Mouse (Mus musculus): ENCODE measurements at regions not wholly inside any gene's neighbourhood (a gene's known extent, or its start where the extent isn't known, plus 50 kb on each side); places are given as distances from the start of the nearest gene placed in this dataset.

GRCm38 (mm10) chr13:37240048-37240447 is 105.0 kb upstream of the Ly86 start:
- H3K27me3 ChIP-seq (ENCODE audit: insufficient read depth, low read length), result no peaks in the 10 kb centered on the region
- no peak for DNase-seq (ENCODE audit: low spot score)
- no peak overlapping the region for H3K27ac ChIP-seq (ENCODE audit: low read depth, low read length)
- no peaks in the 10 kb centered on the region for H3K36me3 ChIP-seq (ENCODE audit: insufficient read depth, low read length)
- H3K4me2 ChIP-seq (ENCODE audit: low read depth, low read length, poor library complexity, severe bottlenecking), result no peak overlapping the region
- H3K9me3 ChIP-seq (ENCODE audit: low read length), result no peaks in the 10 kb centered on the region
- no peaks in the 10 kb centered on the region for H3K4me1 ChIP-seq (ENCODE audit: insufficient read depth, low read length)
- H3K4me3 ChIP-seq (ENCODE audit: low read depth, low read length), result no peak overlapping the region
- WGBS, result 93% methylated on average over 5 of the region's 5 CpGs
- no peak overlapping the region for H3K9ac ChIP-seq (replicated peaks; ENCODE audit: low read length, poor library complexity, severe bottlenecking)
- no peak for ATAC-seq (ENCODE audit: low FRiP score)
- no peak for TF ChIP-seq CTCF (IDR thresholded peaks at IDR 0.05)

DNA sequence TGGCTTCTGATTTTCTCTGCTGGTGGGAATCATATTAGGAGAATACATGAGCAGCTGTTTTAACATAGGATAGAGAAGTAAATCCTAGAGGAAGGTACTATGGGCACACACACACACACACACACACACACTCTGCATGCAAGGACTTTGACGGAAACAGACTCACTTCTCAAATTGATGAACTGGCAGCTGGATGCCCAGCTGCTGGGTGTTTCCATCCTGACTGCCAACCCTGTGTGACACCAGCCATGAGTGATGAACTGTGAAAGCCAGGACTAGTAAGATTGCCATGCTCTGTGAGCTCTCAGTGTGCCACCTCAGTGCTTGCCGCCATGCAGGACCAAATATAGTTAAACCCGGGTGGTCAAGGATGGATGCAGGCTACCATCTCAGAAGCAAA is 107.7 kb upstream of the Ly86 start:
- Histone ChIP-seq H3K36me3 (ENCODE audit: insufficient read depth, low read length) (no peaks in the 10 kb centered on the region), H3K9ac (replicated peaks; ENCODE audit: low read length, poor library complexity, severe bottlenecking) (no peak overlapping the region), H3K9me3 (ENCODE audit: low read length) (no peaks in the 10 kb centered on the region), H3K27ac (ENCODE audit: low read depth, low read length) (no peak overlapping the region), H3K4me3 (ENCODE audit: low read depth, low read length) (no peak overlapping the region), H3K4me2 (ENCODE audit: low read depth, low read length, poor library complexity, severe bottlenecking) (no peak overlapping the region), H3K27me3 (ENCODE audit: insufficient read depth, low read length) (no peaks in the 10 kb centered on the region), H3K4me1 (ENCODE audit: insufficient read depth, low read length) (no peaks in the 10 kb centered on the region)
- no peak for TF ChIP-seq CTCF (IDR thresholded peaks at IDR 0.05)
- ATAC-seq (ENCODE audit: low FRiP score) (no peak), DNase-seq (ENCODE audit: low spot score) (peak; percentile 2)
- 99% methylated on average over 3 of the region's 3 CpGs for WGBS

DNA sequence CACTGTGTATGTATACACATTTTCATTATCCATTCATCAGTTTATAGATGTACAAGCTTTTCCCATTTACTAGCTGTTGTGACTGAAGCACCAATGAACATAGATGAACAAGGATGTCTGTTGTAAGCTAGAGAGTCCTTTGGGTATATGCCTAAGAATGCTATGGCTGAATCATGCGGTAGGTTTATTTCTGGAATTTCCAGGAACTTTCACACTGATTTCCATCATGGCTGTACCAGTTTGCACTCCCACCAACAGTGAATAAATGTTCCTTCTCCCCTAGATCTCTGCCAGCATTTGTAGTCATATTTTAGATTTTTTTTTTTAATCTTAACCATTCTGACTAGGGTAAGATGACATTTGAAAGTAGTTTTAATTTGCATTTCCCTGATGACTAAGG is 119.2 kb upstream of the Ly86 start:
- no peaks in the 10 kb centered on the region for H3K9me3 ChIP-seq (ENCODE audit: low read length)
- no peak overlapping the region for H3K4me3 ChIP-seq (ENCODE audit: low read depth, low read length)
- no peak for TF ChIP-seq CTCF (IDR thresholded peaks at IDR 0.05)
- H3K36me3 ChIP-seq (ENCODE audit: insufficient read depth, low read length), result no peaks in the 10 kb centered on the region
- H3K4me1 ChIP-seq (ENCODE audit: insufficient read depth, low read length), result no peaks in the 10 kb centered on the region
- H3K9ac ChIP-seq (replicated peaks; ENCODE audit: low read length, poor library complexity, severe bottlenecking), result no peak overlapping the region
- ATAC-seq (ENCODE audit: low FRiP score) (no peak), DNase-seq (ENCODE audit: low spot score) (no peak)
- 86% methylated on average over 1 of the region's 1 CpGs for WGBS
- H3K27me3 ChIP-seq (ENCODE audit: insufficient read depth, low read length), result no peaks in the 10 kb centered on the region
- no peak overlapping the region for H3K4me2 ChIP-seq (ENCODE audit: low read depth, low read length, poor library complexity, severe bottlenecking)
- H3K27ac ChIP-seq (ENCODE audit: low read depth, low read length), result no peak overlapping the region

- WGBS, result 92% methylated on average over 3 of the region's 3 CpGs
Observed at GRCm38 (mm10) chr13:37220436-37220835, 124.6 kb upstream of the Ly86 start.

GRCm38 (mm10) chr13:37218596-37218995 is 126.4 kb upstream of the Ly86 start:
- H3K4me1 ChIP-seq (ENCODE audit: insufficient read depth, low read length), result no peaks in the 10 kb centered on the region
- no peaks in the 10 kb centered on the region for H3K27me3 ChIP-seq (ENCODE audit: insufficient read depth, low read length)
- DNase-seq (ENCODE audit: low spot score) (no peak), ATAC-seq (ENCODE audit: low FRiP score) (no peak)
- H3K36me3 ChIP-seq (ENCODE audit: insufficient read depth, low read length), result no peaks in the 10 kb centered on the region
- no peak overlapping the region for H3K27ac ChIP-seq (ENCODE audit: low read depth, low read length)
- no peak for TF ChIP-seq CTCF (IDR thresholded peaks at IDR 0.05)
- no peaks in the 10 kb centered on the region for H3K9me3 ChIP-seq (ENCODE audit: low read length)
- H3K4me3 ChIP-seq (ENCODE audit: low read depth, low read length), result no peak overlapping the region
- H3K9ac ChIP-seq (replicated peaks; ENCODE audit: low read length, poor library complexity, severe bottlenecking), result no peak overlapping the region
- 89% methylated on average over 4 of the region's 4 CpGs for WGBS
- no peak overlapping the region for H3K4me2 ChIP-seq (ENCODE audit: low read depth, low read length, poor library complexity, severe bottlenecking)

More at GRCm38 (mm10) chr13:37220436-37220835, 124.6 kb upstream of the Ly86 start:
- H3K4me2 ChIP-seq (ENCODE audit: low read depth, low read length, poor library complexity, severe bottlenecking), result no peak overlapping the region
- H3K4me1 ChIP-seq (ENCODE audit: insufficient read depth, low read length), result no peaks in the 10 kb centered on the region
- H3K36me3 ChIP-seq (ENCODE audit: insufficient read depth, low read length), result no peaks in the 10 kb centered on the region
- H3K4me3 ChIP-seq (ENCODE audit: low read depth, low read length), result no peak overlapping the region
- no peaks in the 10 kb centered on the region for H3K9me3 ChIP-seq (ENCODE audit: low read length)
- no peak for TF ChIP-seq CTCF (IDR thresholded peaks at IDR 0.05)
- no peaks in the 10 kb centered on the region for H3K27me3 ChIP-seq (ENCODE audit: insufficient read depth, low read length)
- no peak overlapping the region for H3K27ac ChIP-seq (ENCODE audit: low read depth, low read length)
- H3K9ac ChIP-seq (replicated peaks; ENCODE audit: low read length, poor library complexity, severe bottlenecking), result no peak overlapping the region
- DNase-seq (ENCODE audit: low spot score) (no peak), ATAC-seq (ENCODE audit: low FRiP score) (no peak)

- H3K9me3 ChIP-seq (ENCODE audit: low read length), result no peaks in the 10 kb centered on the region
- H3K27me3 ChIP-seq (ENCODE audit: insufficient read depth, low read length), result no peaks in the 10 kb centered on the region
- no peak overlapping the region for H3K4me2 ChIP-seq (ENCODE audit: low read depth, low read length, poor library complexity, severe bottlenecking)
- H3K4me3 ChIP-seq (ENCODE audit: low read depth, low read length), result no peak overlapping the region
- 64% methylated on average over 8 of the region's 8 CpGs for WGBS
- no peak overlapping the region for H3K9ac ChIP-seq (replicated peaks; ENCODE audit: low read length, poor library complexity, severe bottlenecking)
- no peaks in the 10 kb centered on the region for H3K4me1 ChIP-seq (ENCODE audit: insufficient read depth, low read length)
- peak; percentile 18 for DNase-seq (ENCODE audit: low spot score)
- no peaks in the 10 kb centered on the region for H3K36me3 ChIP-seq (ENCODE audit: insufficient read depth, low read length)
- no peak overlapping the region for H3K27ac ChIP-seq (ENCODE audit: low read depth, low read length)
- peak; percentile 34; the same call in 1 of the 2 replicates for ATAC-seq (ENCODE audit: low FRiP score)
- no peak for TF ChIP-seq CTCF (IDR thresholded peaks at IDR 0.05)
Observed at GRCm38 (mm10) chr13:37214590-37215282, 130.3 kb upstream of the Ly86 start.
